Mouse (Mus musculus) heart, embryonic 15.5 days (tissue): ENCODE results near the gene Entpd3. TPM values are rescaled to one million over a fixed set of nuclear protein-coding genes. Genes with fewer than 3 reads are reported as not detected.

Experiments
- ATAC-seq: fragments of 200-750 bp; cut with Nextera tagmentation; replicated peaks from 2 replicates; pipeline ENCODE4 v1.8.0; 2017; ENCODE audit warnings: low read depth, moderate TSS enrichment; ENCODE audit not compliant: insufficient number of reproducible peaks, insufficient read depth, low FRiP score
- H3K27ac ChIP-seq: fragments of 300-500 bp; sonication (generic); 2 replicates; pipeline ENCODE4 v1.5.1; 2015; ENCODE audit warnings: mild to moderate bottlenecking, inconsistent platforms
- H3K27me3 ChIP-seq: fragments of 300-500 bp; sonication (generic); 2 replicates; pipeline ENCODE4 v1.6.1; 2015; ENCODE audit warnings: inconsistent platforms
- H3K36me3 ChIP-seq: fragments of 300-500 bp; sonication (generic); 2 replicates; pipeline ENCODE4 v1.6.1; 2015; ENCODE audit warnings: mild to moderate bottlenecking, inconsistent platforms
- H3K4me1 ChIP-seq: fragments of 300-500 bp; sonication (generic); replicated peaks from 2 replicates; pipeline ENCODE4 v1.6.1; 2015; ENCODE audit warnings: inconsistent platforms
- H3K4me2 ChIP-seq: fragments of 300-500 bp; sonication (generic); 2 replicates; pipeline ENCODE4 v1.6.1; 2015; ENCODE audit warnings: inconsistent platforms, mild to moderate bottlenecking, moderate library complexity
- H3K4me3 ChIP-seq: fragments of 300-500 bp; sonication (generic); 2 replicates; pipeline ENCODE4 v1.5.1; 2015; ENCODE audit warnings: mild to moderate bottlenecking, inconsistent platforms
- H3K9ac ChIP-seq: fragments of 300-500 bp; sonication (generic); 2 replicates; pipeline ENCODE4 v1.6.1; 2015; ENCODE audit warnings: mild to moderate bottlenecking, inconsistent platforms
- H3K9me3 ChIP-seq: fragments of 300-500 bp; sonication (generic); replicated peaks from 2 replicates; pipeline ENCODE4 v1.6.1; 2016; ENCODE audit warnings: inconsistent platforms
- whole genome bisulfite sequencing: fragments of 180-500 bp; shearing (Covaris S2); methylation state at CpG from one replicate; pipeline ENCODE4 v1.1.7; 2015; ENCODE audit warnings: mixed read lengths; 5-methylcytosine and 5-hydroxymethylcytosine counted together
- polyA plus RNA-seq: library from polyadenylated mRNA; unstranded; fragments of >200 nt; fragmentation: Nextera tagmentation; extraction: Ambion mirVana; gene quantifications from 2 replicates; pipeline ENCODE4 v1.2.1, GENCODE M21; 2015

Gene Entpd3
- polyA plus RNA-seq, 1 experiment from 2014 or later = 0.23 TPM

- WGBS = 6% methylated on average over 42 of the region's 43 CpGs
- Histone ChIP-seq H3K9ac (peak within 1 kb of the TSS; percentile 98), H3K27me3 (no peaks in the 10 kb centered on the region), H3K4me2 (peak within 1 kb of the TSS; percentile 81), H3K4me3 (peak within 1 kb of the TSS; percentile 97), H3K27ac (peak within 1 kb of the TSS; percentile 86), H3K9me3 (no peaks in the 10 kb centered on the region), H3K36me3 (peaks cover 36% of the 10 kb centered on the region), H3K4me1 (peaks cover 21% of the 10 kb centered on the region)
- peak; percentile 93 for ATAC-seq
These were observed 31.3 kb downstream of the Entpd3 start, which contains the start of gene Rpl14 for GRCm38 (mm10) chr9:120570741-120571592. Rpl14 (plus strand) TSS chr9:120571444.

- H3K27ac ChIP-seq = peak overlapping the region; percentile 86
- H3K27me3 ChIP-seq = no peaks in the 10 kb centered on the region
- H3K4me2 ChIP-seq = peak overlapping the region; percentile 81
- 1% methylated on average over 53 of the region's 53 CpGs for WGBS
- H3K9ac ChIP-seq = peak overlapping the region; percentile 98
- H3K9me3 ChIP-seq = no peaks in the 10 kb centered on the region
- ATAC-seq = peak; percentile 76
- peak overlapping the region; percentile 97 for H3K4me3 ChIP-seq
- peaks cover 40% of the 10 kb centered on the region for H3K36me3 ChIP-seq
- H3K4me1 ChIP-seq = peaks cover 27% of the 10 kb centered on the region
These were observed 32.2 kb downstream of the Entpd3 start for GRCm38 (mm10) chr9:120571593-120572385.

- Histone ChIP-seq H3K4me3 (no peak overlapping the region), H3K36me3 (peaks cover 40% of the 10 kb centered on the region), H3K9ac (no peak overlapping the region), H3K9me3 (no peaks in the 10 kb centered on the region), H3K4me1 (peaks cover 26% of the 10 kb centered on the region), H3K27me3 (no peaks in the 10 kb centered on the region), H3K27ac (peak overlapping the region; percentile 25), H3K4me2 (peak overlapping the region; percentile 83; the same call in 1 of the 2 replicates)
- WGBS = 57% methylated on average over 6 of the region's 6 CpGs
- no peak for ATAC-seq
These were observed 36.4 kb downstream of the Entpd3 start for GRCm38 (mm10) chr9:120575748-120576661.

- Histone ChIP-seq H3K4me2 (peak overlapping the region; percentile 83), H3K27ac (peak overlapping the region; percentile 25), H3K4me1 (peaks cover 26% of the 10 kb centered on the region), H3K9ac (no peak overlapping the region), H3K9me3 (no peaks in the 10 kb centered on the region), H3K4me3 (peak overlapping the region; percentile 76), H3K27me3 (no peaks in the 10 kb centered on the region), H3K36me3 (peaks cover 40% of the 10 kb centered on the region)
- 5% methylated on average over 4 of the region's 4 CpGs for WGBS
- ATAC-seq = no peak
These were observed 37.0 kb downstream of the Entpd3 start for GRCm38 (mm10) chr9:120576662-120577013.

- peaks cover 26% of the 10 kb centered on the region for H3K4me1 ChIP-seq
- H3K4me3 ChIP-seq = peak overlapping the region; percentile 76
- H3K4me2 ChIP-seq = peak overlapping the region; percentile 83
- ATAC-seq = peak; percentile 90
- peaks cover 40% of the 10 kb centered on the region for H3K36me3 ChIP-seq
- H3K27me3 ChIP-seq = no peaks in the 10 kb centered on the region
- H3K9ac ChIP-seq = peak overlapping the region; percentile 82
- H3K9me3 ChIP-seq = no peaks in the 10 kb centered on the region
- peak overlapping the region; percentile 77 for H3K27ac ChIP-seq
- under 1% methylated on average over 42 of the region's 43 CpGs for WGBS
These were observed 37.6 kb downstream of the Entpd3 start for GRCm38 (mm10) chr9:120577133-120577651.

GRCm38 (mm10) chr9:120577706-120578405, 38.2 kb downstream of the Entpd3 start:
- no peak for ATAC-seq
- Histone ChIP-seq H3K9me3 (no peaks in the 10 kb centered on the region), H3K9ac (peak overlapping the region; percentile 82), H3K27ac (peak overlapping the region; percentile 77), H3K4me3 (peak overlapping the region; percentile 76), H3K4me2 (peak overlapping the region; percentile 83), H3K27me3 (no peaks in the 10 kb centered on the region), H3K4me1 (peaks cover 25% of the 10 kb centered on the region), H3K36me3 (peaks cover 36% of the 10 kb centered on the region)
- WGBS = 49% methylated on average over 12 of the region's 12 CpGs

- WGBS = 56% methylated on average over 6 of the region's 6 CpGs
- no peak for ATAC-seq
These were observed 39.1 kb downstream of the Entpd3 start for GRCm38 (mm10) chr9:120578701-120579100.

GRCm38 (mm10) chr9:120579808-120580207, 40.2 kb downstream of the Entpd3 start:
- H3K4me2 ChIP-seq = no peak overlapping the region
- no peaks in the 10 kb centered on the region for H3K27me3 ChIP-seq
- no peak overlapping the region for H3K27ac ChIP-seq
- H3K4me3 ChIP-seq = no peak overlapping the region
- WGBS = 76% methylated on average over 7 of the region's 7 CpGs
- no peaks in the 10 kb centered on the region for H3K9me3 ChIP-seq
- peaks cover 16% of the 10 kb centered on the region for H3K36me3 ChIP-seq
- H3K4me1 ChIP-seq = peaks cover 26% of the 10 kb centered on the region
- no peak overlapping the region for H3K9ac ChIP-seq
- no peak for ATAC-seq

More at GRCm38 (mm10) chr9:120578701-120579100, 39.1 kb downstream of the Entpd3 start:
- no peak overlapping the region for H3K9ac ChIP-seq
- H3K9me3 ChIP-seq = no peaks in the 10 kb centered on the region
- H3K4me3 ChIP-seq = no peak overlapping the region
- no peak overlapping the region for H3K4me2 ChIP-seq
- H3K27ac ChIP-seq = no peak overlapping the region
- H3K36me3 ChIP-seq = peaks cover 27% of the 10 kb centered on the region
- peaks cover 26% of the 10 kb centered on the region for H3K4me1 ChIP-seq
- H3K27me3 ChIP-seq = no peaks in the 10 kb centered on the region

GRCm38 (mm10) chr9:120581941-120582618, 42.5 kb downstream of the Entpd3 start:
- H3K27ac ChIP-seq = peak overlapping the region; percentile 77
- no peaks in the 10 kb centered on the region for H3K9me3 ChIP-seq
- H3K4me3 ChIP-seq = peak overlapping the region; percentile 50
- H3K36me3 ChIP-seq = no peaks in the 10 kb centered on the region
- peak; percentile 71 for ATAC-seq
- peak overlapping the region; percentile 92 for H3K4me2 ChIP-seq
- H3K27me3 ChIP-seq = no peaks in the 10 kb centered on the region
- WGBS = 13% methylated on average over 21 of the region's 21 CpGs
- H3K4me1 ChIP-seq = peaks cover 18% of the 10 kb centered on the region
- H3K9ac ChIP-seq = peak overlapping the region; percentile 55
